Mouse (Mus musculus): ENCODE measurements around the gene Etv6. TPM values are rescaled to one million over a fixed set of nuclear protein-coding genes. Genes with fewer than 3 reads are reported as not detected.

Etv6 gene
- total and polyA plus RNA-seq, 3 experiments = 10.4 to 58.9 (median 28.9) TPM

DNA sequence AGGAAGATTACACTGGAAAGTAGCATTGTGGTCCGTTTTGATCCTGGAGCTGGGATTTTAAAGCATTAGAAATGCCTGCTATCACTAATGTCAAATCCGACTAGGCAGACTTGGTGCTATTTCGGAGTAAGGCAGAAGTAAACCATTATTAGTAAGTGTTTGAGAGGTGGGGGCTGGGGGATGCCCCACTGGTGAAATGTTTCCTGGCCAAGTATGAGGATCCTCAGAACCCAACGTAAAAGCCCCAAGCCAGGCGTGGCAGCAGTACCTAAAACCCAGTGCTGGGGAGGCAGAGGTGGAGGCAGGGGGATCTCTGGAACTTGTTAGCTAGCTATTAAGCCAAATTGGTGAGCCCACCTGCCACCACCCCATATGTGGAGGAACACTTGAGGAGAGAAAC lies 83.0 kb downstream of the Etv6 start:
- H3K4me1 ChIP-seq (ENCODE audit: insufficient read depth, low read depth, low read length) = peaks cover 37% of the 10 kb centered on the region
- ATAC-seq (ENCODE audit: extremely low read depth, insufficient number of reproducible peaks, low FRiP score, poor library complexity, severe bottlenecking) = no peak
- H3K36me3 ChIP-seq (replicated peaks) = peaks cover 61% of the 10 kb centered on the region

DNA sequence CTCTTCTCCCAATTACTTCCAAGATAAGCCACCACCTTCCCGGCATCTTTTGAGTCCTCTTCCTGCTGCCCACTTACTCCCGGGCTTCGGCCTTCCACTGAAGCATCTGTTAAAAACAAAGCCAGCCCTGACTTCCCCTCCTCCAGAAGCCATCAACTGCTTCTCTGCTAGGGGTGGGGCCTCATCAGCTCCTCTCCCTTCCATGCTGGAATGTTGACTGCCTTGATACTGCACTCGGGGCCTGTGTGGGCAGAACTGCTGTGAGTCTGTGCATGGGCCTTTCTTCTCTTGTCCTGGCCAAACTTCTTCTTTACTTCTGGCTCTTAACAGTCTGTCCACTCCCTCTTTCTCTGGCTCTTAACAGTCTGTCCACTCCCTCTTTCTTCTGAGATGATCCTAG lies 83.6 kb downstream of the Etv6 start:
- TF ChIP-seq CTCF (IDR thresholded peaks at IDR 0.05; ENCODE audit: low read depth, low read length) (no peak), POLR2AphosphoS5 (IDR thresholded peaks at IDR 0.05; ENCODE audit: insufficient replicate concordance, low read depth, low read length) (no peak), TAL1 (conservative IDR thresholded peaks at IDR 0.05; ENCODE audit: low read depth, low read length) (no peak), GATA1 (IDR thresholded peaks at IDR 0.05; ENCODE audit: borderline replicate concordance, low read length) (no peak), GATA2 (IDR thresholded peaks at IDR 0.05; ENCODE audit: borderline replicate concordance, low read depth, low read length) (no peak)
- DNase-seq (ENCODE audit: low spot score) (no peak), ATAC-seq (ENCODE audit: extremely low read depth, insufficient number of reproducible peaks, low FRiP score, poor library complexity, severe bottlenecking) (no peak)
- peaks cover 37% of the 10 kb centered on the region for H3K4me1 ChIP-seq (ENCODE audit: insufficient read depth, low read depth, low read length)
- no peak overlapping the region for H3K4me3 ChIP-seq (ENCODE audit: low read depth, low read length)
- H3K9me3 ChIP-seq (replicated peaks) = no peaks in the 10 kb centered on the region
- no peaks in the 10 kb centered on the region for H3K27me3 ChIP-seq (ENCODE audit: insufficient read depth, low read length)
- H3K36me3 ChIP-seq (replicated peaks) = peaks cover 65% of the 10 kb centered on the region

More for the DNA sequence above, 83.0 kb downstream of the Etv6 start:
- Histone ChIP-seq H3K27me3 (ENCODE audit: insufficient read depth, low read length) (no peaks in the 10 kb centered on the region), H3K9me3 (replicated peaks) (no peaks in the 10 kb centered on the region), H3K4me3 (ENCODE audit: low read depth, low read length) (no peak overlapping the region)
- TF ChIP-seq CTCF (IDR thresholded peaks at IDR 0.05; ENCODE audit: low read depth, low read length) = no peak
- TF ChIP-seq POLR2AphosphoS5 (IDR thresholded peaks at IDR 0.05; ENCODE audit: insufficient replicate concordance, low read depth, low read length) = no peak
- TF ChIP-seq GATA1 (IDR thresholded peaks at IDR 0.05; ENCODE audit: borderline replicate concordance, low read length) = no peak
- no peak for TF ChIP-seq TAL1 (conservative IDR thresholded peaks at IDR 0.05; ENCODE audit: low read depth, low read length)
- TF ChIP-seq GATA2 (IDR thresholded peaks at IDR 0.05; ENCODE audit: borderline replicate concordance, low read depth, low read length) = no peak
- no peak for DNase-seq (ENCODE audit: low spot score)

DNA sequence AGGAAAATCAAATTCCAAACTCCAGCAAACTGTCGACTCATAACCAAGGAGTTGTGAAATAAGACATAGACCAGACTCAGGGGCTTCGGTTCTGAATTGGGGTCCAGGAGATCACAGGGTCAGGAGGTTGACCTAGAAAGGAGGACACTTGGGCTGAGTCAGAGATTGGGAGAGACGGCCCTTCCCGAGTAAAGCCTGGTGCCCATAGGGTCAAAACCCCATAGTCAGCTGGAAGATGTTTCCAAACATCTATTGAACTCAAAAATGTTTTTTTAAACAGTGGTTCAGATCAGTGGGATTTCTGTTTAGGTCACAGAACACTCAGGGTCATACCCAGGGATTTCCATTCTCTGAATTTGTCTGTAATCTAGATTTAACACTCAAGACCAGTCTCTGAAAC lies 84.7 kb downstream of the Etv6 start:
- Histone ChIP-seq H3K4me1 (ENCODE audit: insufficient read depth, low read depth, low read length) (peaks cover 38% of the 10 kb centered on the region), H3K27me3 (ENCODE audit: insufficient read depth, low read length) (no peaks in the 10 kb centered on the region), H3K9me3 (replicated peaks) (no peaks in the 10 kb centered on the region), H3K36me3 (replicated peaks) (peaks cover 69% of the 10 kb centered on the region), H3K4me3 (ENCODE audit: low read depth, low read length) (no peak overlapping the region)
- ATAC-seq (ENCODE audit: extremely low read depth, insufficient number of reproducible peaks, low FRiP score, poor library complexity, severe bottlenecking) (no peak), DNase-seq (ENCODE audit: low spot score) (no peak)
- no peak for TF ChIP-seq GATA1 (IDR thresholded peaks at IDR 0.05; ENCODE audit: borderline replicate concordance, low read length)
- no peak for TF ChIP-seq CTCF (IDR thresholded peaks at IDR 0.05; ENCODE audit: low read depth, low read length)
- no peak for TF ChIP-seq POLR2AphosphoS5 (IDR thresholded peaks at IDR 0.05; ENCODE audit: insufficient replicate concordance, low read depth, low read length)
- no peak for TF ChIP-seq GATA2 (IDR thresholded peaks at IDR 0.05; ENCODE audit: borderline replicate concordance, low read depth, low read length)
- no peak for TF ChIP-seq TAL1 (conservative IDR thresholded peaks at IDR 0.05; ENCODE audit: low read depth, low read length)

DNA sequence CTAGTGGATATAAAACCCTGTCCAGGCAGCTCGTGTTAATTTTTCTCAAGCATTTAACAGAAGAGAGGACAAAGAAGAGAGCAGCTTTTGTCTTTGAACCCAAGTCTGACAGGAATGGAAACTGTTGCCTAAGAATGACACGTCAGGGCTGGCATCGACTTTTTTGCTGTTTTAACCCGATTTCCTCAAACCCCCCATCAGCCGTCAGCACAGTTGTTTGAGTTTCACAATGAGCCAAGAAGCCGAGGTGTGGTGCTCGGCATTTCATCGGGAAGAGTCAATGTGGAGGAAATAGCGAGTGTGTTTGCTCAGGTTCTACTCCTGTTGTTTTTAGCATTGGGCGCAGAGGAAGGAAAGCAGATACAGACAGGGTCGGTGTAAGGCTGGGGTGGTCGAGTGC lies 85.2 kb downstream of the Etv6 start:
- no peak for TF ChIP-seq CTCF (IDR thresholded peaks at IDR 0.05; ENCODE audit: low read depth, low read length)
- TF ChIP-seq GATA1 (IDR thresholded peaks at IDR 0.05; ENCODE audit: borderline replicate concordance, low read length) = no peak
- no peak for TF ChIP-seq TAL1 (conservative IDR thresholded peaks at IDR 0.05; ENCODE audit: low read depth, low read length)
- no peak for TF ChIP-seq GATA2 (IDR thresholded peaks at IDR 0.05; ENCODE audit: borderline replicate concordance, low read depth, low read length)
- TF ChIP-seq POLR2AphosphoS5 (IDR thresholded peaks at IDR 0.05; ENCODE audit: insufficient replicate concordance, low read depth, low read length) = no peak
- Histone ChIP-seq H3K27me3 (ENCODE audit: insufficient read depth, low read length) (no peaks in the 10 kb centered on the region), H3K4me1 (ENCODE audit: insufficient read depth, low read depth, low read length) (peaks cover 34% of the 10 kb centered on the region), H3K36me3 (replicated peaks) (peaks cover 67% of the 10 kb centered on the region), H3K9me3 (replicated peaks) (no peaks in the 10 kb centered on the region), H3K4me3 (ENCODE audit: low read depth, low read length) (no peak overlapping the region)
- no peak for DNase-seq (ENCODE audit: low spot score)
- ATAC-seq (ENCODE audit: extremely low read depth, insufficient number of reproducible peaks, low FRiP score, poor library complexity, severe bottlenecking) = no peak

DNA sequence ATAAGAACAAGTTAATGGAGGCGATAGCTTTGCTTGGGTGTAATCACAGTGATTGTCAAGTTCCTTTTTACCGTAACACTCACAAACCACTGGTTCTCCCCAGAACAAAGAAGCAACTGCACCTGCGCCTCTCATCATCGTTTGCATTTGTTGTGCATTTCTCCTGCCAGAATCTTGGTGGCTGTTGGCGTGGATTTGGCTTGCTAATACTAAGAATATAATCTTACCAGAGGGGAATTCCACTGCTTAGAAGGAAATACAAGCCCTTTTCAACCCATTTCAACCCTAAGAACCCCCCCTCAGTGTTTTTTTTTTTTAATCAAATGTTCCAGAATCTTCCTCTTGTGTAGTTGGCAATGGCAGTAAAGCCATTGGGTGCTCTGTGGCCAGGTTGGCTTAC lies 87.4 kb downstream of the Etv6 start:
- ATAC-seq (ENCODE audit: extremely low read depth, insufficient number of reproducible peaks, low FRiP score, poor library complexity, severe bottlenecking) = no peak
- H3K4me1 ChIP-seq (ENCODE audit: insufficient read depth, low read depth, low read length) = peaks cover 17% of the 10 kb centered on the region
- no peak for DNase-seq (ENCODE audit: low spot score)

DNA sequence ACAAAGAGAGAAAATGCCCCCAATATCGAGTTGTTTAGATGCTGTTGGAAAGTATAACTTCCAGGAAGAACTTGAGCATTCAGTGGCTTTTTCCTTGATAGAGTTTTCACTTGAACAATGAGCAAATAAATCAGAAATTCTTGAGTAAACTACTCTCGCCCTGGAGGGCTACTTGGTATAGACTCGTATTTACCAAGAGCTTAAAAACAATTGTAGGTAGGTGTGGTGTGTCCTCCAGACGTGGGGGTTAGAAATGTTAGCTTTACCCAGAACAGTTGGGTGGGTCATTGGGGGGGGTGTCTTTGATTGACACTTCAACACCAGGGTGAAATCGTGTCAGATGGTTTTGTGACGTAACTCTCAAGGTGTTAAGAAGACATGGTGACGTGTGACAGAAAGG lies 88.0 kb downstream of the Etv6 start:
- TF ChIP-seq CTCF (IDR thresholded peaks at IDR 0.05; ENCODE audit: low read depth, low read length) = no peak
- TF ChIP-seq GATA1 (IDR thresholded peaks at IDR 0.05; ENCODE audit: borderline replicate concordance, low read length) = no peak
- no peak for TF ChIP-seq POLR2AphosphoS5 (IDR thresholded peaks at IDR 0.05; ENCODE audit: insufficient replicate concordance, low read depth, low read length)
- TF ChIP-seq GATA2 (IDR thresholded peaks at IDR 0.05; ENCODE audit: borderline replicate concordance, low read depth, low read length) = no peak
- TF ChIP-seq TAL1 (conservative IDR thresholded peaks at IDR 0.05; ENCODE audit: low read depth, low read length) = no peak
- Histone ChIP-seq H3K27me3 (ENCODE audit: insufficient read depth, low read length) (no peaks in the 10 kb centered on the region), H3K9me3 (replicated peaks) (no peaks in the 10 kb centered on the region), H3K4me1 (ENCODE audit: insufficient read depth, low read depth, low read length) (peaks cover 11% of the 10 kb centered on the region), H3K36me3 (replicated peaks) (peaks cover 61% of the 10 kb centered on the region), H3K4me3 (ENCODE audit: low read depth, low read length) (no peak overlapping the region)
- DNase-seq (ENCODE audit: low spot score) = no peak
- ATAC-seq (ENCODE audit: extremely low read depth, insufficient number of reproducible peaks, low FRiP score, poor library complexity, severe bottlenecking) = no peak

More for the DNA sequence above, 87.4 kb downstream of the Etv6 start:
- H3K9me3 ChIP-seq (replicated peaks) = no peaks in the 10 kb centered on the region
- no peaks in the 10 kb centered on the region for H3K27me3 ChIP-seq (ENCODE audit: insufficient read depth, low read length)
- H3K36me3 ChIP-seq (replicated peaks) = peaks cover 58% of the 10 kb centered on the region
- TF ChIP-seq CTCF (IDR thresholded peaks at IDR 0.05; ENCODE audit: low read depth, low read length) = no peak
- no peak overlapping the region for H3K4me3 ChIP-seq (ENCODE audit: low read depth, low read length)

DNA sequence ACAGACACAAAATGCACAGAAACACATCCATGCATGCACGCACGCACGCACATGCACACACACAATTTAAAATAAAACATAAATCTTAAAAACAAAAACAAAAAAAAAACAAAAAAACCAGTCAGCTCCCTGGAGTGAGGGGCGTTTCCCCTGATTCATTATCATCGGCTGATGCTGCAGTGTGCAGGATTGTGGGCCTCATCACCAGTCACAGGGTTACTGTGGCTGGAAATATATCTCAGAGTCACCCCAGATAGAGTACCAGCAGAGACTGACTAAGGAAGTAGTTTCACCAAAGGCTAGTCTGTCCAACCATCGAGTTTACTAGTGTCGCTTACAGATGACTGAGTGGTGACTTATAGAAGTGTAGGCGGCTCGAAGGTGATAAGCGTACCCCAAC lies 88.8 kb downstream of the Etv6 start:
- TF ChIP-seq TAL1 (conservative IDR thresholded peaks at IDR 0.05; ENCODE audit: low read depth, low read length) (no peak), GATA1 (IDR thresholded peaks at IDR 0.05; ENCODE audit: borderline replicate concordance, low read length) (no peak), GATA2 (IDR thresholded peaks at IDR 0.05; ENCODE audit: borderline replicate concordance, low read depth, low read length) (no peak), POLR2AphosphoS5 (IDR thresholded peaks at IDR 0.05; ENCODE audit: insufficient replicate concordance, low read depth, low read length) (no peak), CTCF (IDR thresholded peaks at IDR 0.05; ENCODE audit: low read depth, low read length) (no peak)
- Histone ChIP-seq H3K9me3 (replicated peaks) (no peaks in the 10 kb centered on the region), H3K36me3 (replicated peaks) (peaks cover 61% of the 10 kb centered on the region), H3K27me3 (ENCODE audit: insufficient read depth, low read length) (no peaks in the 10 kb centered on the region), H3K4me3 (ENCODE audit: low read depth, low read length) (no peak overlapping the region), H3K4me1 (ENCODE audit: insufficient read depth, low read depth, low read length) (peaks cover 5% of the 10 kb centered on the region)
- DNase-seq (ENCODE audit: low spot score) (no peak), ATAC-seq (ENCODE audit: extremely low read depth, insufficient number of reproducible peaks, low FRiP score, poor library complexity, severe bottlenecking) (no peak)

Measured in G1E (cell line).